Mouse (Mus musculus) ES-Bruce4 (cell line): ENCODE results near the gene Gpx4.

Experiments used
- CTCF ChIP-seq: IDR thresholded peaks from one replicate; pipeline ENCODE4 v1.8.1; 2011; ENCODE audit warnings: low read depth, low read length
- EP300 ChIP-seq: IDR thresholded peaks from 2 replicates; pipeline ENCODE4 v1.6.1; 2011; ENCODE audit warnings: low read depth, low read length; ENCODE audit not compliant: insufficient read depth
- POLR2A ChIP-seq: IDR thresholded peaks from one replicate; pipeline ENCODE4 v1.8.1; 2011; ENCODE audit warnings: low read length; ENCODE audit not compliant: insufficient read depth

DNA sequence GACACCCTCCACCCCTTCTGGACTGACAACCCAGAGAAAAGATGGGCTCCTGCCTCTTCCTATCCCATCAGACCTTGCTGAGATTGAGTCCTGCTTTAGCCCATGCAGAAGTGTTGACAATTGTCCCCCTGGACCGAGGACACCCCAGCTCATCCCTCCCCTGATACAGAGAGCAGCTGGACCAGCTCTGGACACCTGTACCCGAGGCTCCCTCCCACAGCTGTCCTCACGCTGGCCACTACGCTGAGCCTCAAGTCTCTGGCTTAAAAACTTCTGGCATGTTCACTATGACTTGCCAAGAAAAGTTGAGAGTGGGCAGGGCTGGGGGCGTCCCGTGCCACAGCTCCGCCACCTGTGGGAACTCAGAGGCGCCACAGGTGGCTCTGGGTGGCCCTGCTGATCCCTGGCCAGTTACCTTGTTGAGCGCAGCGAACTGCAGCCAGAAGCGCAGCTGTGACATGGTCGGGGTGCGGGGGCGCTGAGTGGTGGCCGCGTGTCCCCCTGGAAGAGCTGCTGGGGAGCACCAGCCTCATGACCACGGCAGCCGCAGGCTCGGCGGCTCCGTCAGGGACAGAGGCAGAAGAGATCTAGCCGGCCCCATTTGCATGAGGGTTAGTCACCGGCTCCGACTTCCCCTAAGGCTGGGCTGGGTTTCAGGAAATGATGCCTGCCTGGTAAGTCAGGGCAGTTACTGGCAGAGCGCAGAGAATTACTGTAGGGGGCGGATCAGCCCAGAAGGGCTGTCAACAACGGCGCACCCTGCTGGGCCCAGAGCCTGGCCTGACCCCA is 28.0 kb downstream of the Gpx4 start:
- no peak for TF ChIP-seq EP300
- no peak for TF ChIP-seq CTCF
- no peak for TF ChIP-seq POLR2A
